Mouse (Mus musculus): ENCODE data around the gene Med21.

DNA sequence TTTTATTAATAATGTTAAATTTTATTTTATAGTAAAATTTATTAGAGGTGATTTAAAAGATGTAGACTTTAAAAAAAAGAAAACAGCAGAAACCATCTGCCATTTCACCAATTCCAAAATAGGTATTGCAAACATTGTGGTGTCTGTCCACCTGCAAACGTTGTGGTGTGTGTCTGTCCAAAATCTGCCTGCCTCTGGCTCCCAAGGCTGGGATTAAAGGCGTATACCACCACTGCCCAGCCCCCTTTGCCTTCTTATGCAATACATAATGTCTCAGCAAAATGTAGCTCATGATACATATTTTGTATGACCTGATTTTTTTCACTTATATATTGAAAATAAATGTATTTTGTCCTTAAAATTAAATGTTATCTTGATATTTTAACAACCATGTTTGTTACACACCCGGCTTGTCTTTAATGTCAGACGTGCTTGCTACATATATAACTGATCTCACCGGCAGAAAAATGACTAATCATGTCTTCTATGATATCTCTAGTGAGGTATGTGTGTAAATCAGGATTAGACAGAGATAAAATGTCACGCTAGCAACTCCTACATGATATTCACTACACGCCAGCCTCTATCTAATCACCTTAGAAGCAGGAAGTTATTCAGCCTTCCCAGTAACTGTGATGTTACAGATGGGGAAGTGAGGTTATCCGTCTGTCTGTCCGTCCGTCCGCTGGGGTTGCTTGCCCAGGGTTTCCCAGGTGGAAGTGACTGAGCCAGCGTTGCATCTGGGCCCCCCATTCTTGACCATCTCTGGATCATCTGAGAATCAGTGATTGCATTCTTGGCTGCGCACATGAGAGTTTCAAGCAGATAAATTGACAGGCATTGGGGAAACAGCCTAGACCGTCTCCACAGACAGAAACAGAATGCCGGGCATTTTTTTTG lies 28.9 kb downstream of the Med21 start:
- TF ChIP-seq POLR2A (IDR thresholded peaks at IDR 0.05; ENCODE audit: control insufficient read depth, extremely low read depth, insufficient read depth, low read length, poor library complexity) (no peak), CTCF (IDR thresholded peaks at IDR 0.05; ENCODE audit: borderline replicate concordance, control insufficient read depth, extremely low read depth, insufficient read depth, low read length, poor library complexity) (no peak)
